Mouse (Mus musculus): ENCODE measurements around the gene Hras. TPM values are rescaled to one million over a fixed set of nuclear protein-coding genes. Genes with fewer than 3 reads are reported as not detected.

Hras gene
- polyA plus RNA-seq, 1 experiment = 84.0 TPM

DNA sequence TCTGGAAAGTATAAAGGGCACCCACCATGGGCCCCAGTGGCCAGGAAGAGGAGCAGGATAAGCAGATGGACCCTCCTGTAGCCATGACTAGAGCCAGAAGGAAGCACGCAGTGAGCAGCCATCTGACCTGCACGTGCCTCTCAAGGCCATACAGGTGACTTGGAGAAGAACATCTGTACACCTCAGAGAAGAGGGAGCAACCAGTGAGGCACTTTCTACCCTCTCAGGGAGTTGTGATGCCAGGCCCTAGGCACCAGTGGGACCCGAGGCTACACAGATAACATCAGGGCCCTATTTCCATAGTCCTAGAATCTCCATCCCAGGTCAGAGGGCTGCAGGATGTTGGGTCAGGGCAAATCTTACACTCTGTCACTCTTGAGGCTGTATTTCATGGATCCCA lies 3.6 kb downstream of the Hras start:
- H3K9me3 ChIP-seq = no peaks in the 10 kb centered on the region
- peaks cover 2% of the 10 kb centered on the region for H3K27me3 ChIP-seq (replicated peaks)
- TF ChIP-seq GATA1 (IDR thresholded peaks at IDR 0.05; ENCODE audit: borderline replicate concordance, low read length) = no peak
- TF ChIP-seq FLI1 (IDR thresholded peaks at IDR 0.05; ENCODE audit: low read length) = no peak
- no peak overlapping the region for H3K4me3 ChIP-seq (replicated peaks)
- peaks cover 58% of the 10 kb centered on the region for H3K4me1 ChIP-seq
- peaks cover 46% of the 10 kb centered on the region for H3K36me3 ChIP-seq (replicated peaks; ENCODE audit: low read length)

DNA sequence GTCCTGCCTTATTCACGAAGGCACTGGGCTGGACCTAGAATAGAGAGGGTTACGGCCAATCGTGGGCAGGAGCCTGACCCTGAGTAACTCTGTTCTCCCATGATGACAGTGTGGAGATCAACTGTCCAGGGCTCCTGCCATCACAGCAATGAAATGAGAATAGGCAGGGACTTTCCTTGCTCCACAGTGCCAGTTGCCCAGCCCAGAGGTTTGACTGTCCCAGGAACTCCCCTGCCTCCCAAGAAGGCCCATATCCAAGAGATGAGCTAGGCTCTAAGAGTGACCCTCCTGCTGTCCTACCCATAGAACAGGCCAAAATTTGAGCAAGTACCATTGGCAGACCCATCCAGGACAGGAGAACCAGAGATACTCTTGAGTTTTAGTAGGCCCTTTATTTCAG lies 5.1 kb downstream of the Hras start:
- peaks cover 46% of the 10 kb centered on the region for H3K36me3 ChIP-seq (replicated peaks; ENCODE audit: low read length)
- H3K9me3 ChIP-seq = no peaks in the 10 kb centered on the region
- H3K4me3 ChIP-seq (replicated peaks) = no peak overlapping the region
- H3K4me1 ChIP-seq = peaks cover 54% of the 10 kb centered on the region
- H3K27me3 ChIP-seq (replicated peaks) = peaks cover 6% of the 10 kb centered on the region
- no peak for TF ChIP-seq FLI1 (IDR thresholded peaks at IDR 0.05; ENCODE audit: low read length)
- TF ChIP-seq GATA1 (IDR thresholded peaks at IDR 0.05; ENCODE audit: borderline replicate concordance, low read length) = no peak

DNA sequence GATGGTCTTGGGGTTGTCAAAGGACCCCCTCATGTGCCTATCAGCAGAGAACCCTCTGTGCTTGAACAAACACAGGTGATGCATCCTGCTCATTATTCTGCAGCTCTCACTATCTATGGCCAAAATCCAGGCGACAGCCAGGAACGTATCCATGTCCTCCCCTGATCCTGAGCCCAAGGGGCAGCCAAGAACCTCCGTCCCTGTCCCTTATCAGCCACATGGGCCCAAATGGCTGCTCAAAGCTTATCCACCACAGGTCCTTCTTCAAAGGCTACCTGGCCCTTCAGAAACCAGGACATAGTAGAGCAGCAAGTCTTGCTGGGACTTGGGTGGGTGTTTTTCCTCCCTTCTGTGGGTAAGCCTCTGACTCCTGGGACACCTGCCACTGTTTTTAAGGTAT lies 5.6 kb downstream of the Hras start:
- Histone ChIP-seq H3K4me1 (peaks cover 52% of the 10 kb centered on the region), H3K4me3 (replicated peaks) (no peak overlapping the region), H3K27me3 (replicated peaks) (peaks cover 6% of the 10 kb centered on the region), H3K36me3 (replicated peaks; ENCODE audit: low read length) (peaks cover 46% of the 10 kb centered on the region), H3K9me3 (no peaks in the 10 kb centered on the region)
- no peak for TF ChIP-seq FLI1 (IDR thresholded peaks at IDR 0.05; ENCODE audit: low read length)
- TF ChIP-seq GATA1 (IDR thresholded peaks at IDR 0.05; ENCODE audit: borderline replicate concordance, low read length) = no peak

DNA sequence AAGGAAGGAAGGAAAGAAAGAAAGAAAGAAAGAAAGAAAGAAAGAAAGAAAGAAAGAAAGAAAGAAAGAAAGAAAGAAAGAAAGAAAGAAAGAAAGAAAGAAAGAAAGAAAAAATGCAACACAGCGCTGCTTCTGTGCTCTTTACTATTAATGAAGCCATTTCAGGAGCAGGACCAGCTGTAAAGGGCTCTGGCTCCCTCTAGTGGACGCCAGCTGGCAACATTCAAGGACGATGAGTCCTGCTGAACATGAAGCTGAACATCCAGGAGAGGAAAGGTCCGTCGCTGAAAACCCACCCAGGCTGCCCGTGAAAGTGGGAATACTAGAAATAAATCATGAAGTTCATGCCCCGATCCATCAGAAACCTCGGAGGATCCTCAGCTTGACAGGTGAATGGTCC lies 17.6 kb downstream of the Hras start:
- Histone ChIP-seq H3K27me3 (replicated peaks) (peaks cover 2% of the 10 kb centered on the region), H3K9me3 (no peaks in the 10 kb centered on the region), H3K4me1 (peaks cover 25% of the 10 kb centered on the region), H3K4me3 (replicated peaks) (peak overlapping the region; percentile 14), H3K36me3 (replicated peaks; ENCODE audit: low read length) (no peaks in the 10 kb centered on the region)
- TF ChIP-seq GATA1 (IDR thresholded peaks at IDR 0.05; ENCODE audit: borderline replicate concordance, low read length) = no peak
- TF ChIP-seq FLI1 (IDR thresholded peaks at IDR 0.05; ENCODE audit: low read length) = no peak

DNA sequence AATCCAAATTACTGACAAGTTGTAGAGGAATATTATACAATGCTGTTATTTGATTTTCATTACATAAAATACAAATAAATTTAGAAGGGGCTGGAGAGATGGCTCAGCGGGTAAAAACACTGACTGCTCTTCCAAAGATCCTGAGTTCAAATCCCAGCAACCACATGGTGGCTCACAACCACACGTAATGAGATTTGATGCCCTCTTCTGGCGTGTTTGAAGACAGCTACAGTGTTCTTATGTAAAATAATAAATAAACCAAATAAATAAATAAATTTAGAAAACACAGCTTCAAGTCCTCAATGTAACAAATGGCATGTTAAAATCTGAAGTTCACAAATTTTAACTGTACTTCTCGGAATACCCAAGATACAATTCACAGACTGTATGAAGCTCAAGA lies 18.7 kb downstream of the Hras start:
- no peaks in the 10 kb centered on the region for H3K36me3 ChIP-seq (replicated peaks; ENCODE audit: low read length)
- peaks cover 2% of the 10 kb centered on the region for H3K27me3 ChIP-seq (replicated peaks)
- H3K4me1 ChIP-seq = peaks cover 34% of the 10 kb centered on the region
- TF ChIP-seq GATA1 (IDR thresholded peaks at IDR 0.05; ENCODE audit: borderline replicate concordance, low read length) (no peak), FLI1 (IDR thresholded peaks at IDR 0.05; ENCODE audit: low read length) (no peak)
- H3K4me3 ChIP-seq (replicated peaks) = no peak overlapping the region
- H3K9me3 ChIP-seq = no peaks in the 10 kb centered on the region

DNA sequence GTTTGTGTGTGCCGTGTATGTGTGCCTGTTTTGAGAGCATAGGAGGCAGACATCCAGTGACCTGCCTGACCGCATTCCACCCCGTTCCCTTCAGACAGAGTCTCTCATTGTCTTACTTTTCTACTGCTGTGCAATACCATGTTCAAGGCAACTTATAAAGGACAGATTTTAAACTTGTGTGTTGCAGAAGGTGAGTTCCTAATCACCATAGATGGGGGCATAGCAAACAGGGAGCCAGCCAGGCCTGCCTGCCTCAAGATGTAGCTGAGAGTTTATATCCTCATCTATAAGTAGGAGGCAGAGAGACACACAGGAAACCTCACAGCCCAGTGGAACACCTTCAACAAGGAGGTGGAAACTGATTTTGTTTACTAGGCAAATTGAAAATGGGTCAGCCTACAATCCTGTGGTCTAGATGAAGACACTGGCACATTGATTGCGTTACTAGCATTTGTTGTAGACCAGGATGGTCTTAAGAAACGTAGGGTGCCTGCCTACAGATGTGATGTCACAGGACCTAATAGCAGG lies 20.4 kb downstream of the Hras start:
- H3K4me3 ChIP-seq (replicated peaks) = peak overlapping the region; percentile 97
- no peaks in the 10 kb centered on the region for H3K36me3 ChIP-seq (replicated peaks; ENCODE audit: low read length)
- no peaks in the 10 kb centered on the region for H3K9me3 ChIP-seq
- H3K27me3 ChIP-seq (replicated peaks) = no peaks in the 10 kb centered on the region
- peaks cover 49% of the 10 kb centered on the region for H3K4me1 ChIP-seq
- no peak for TF ChIP-seq FLI1 (IDR thresholded peaks at IDR 0.05; ENCODE audit: low read length)

DNA sequence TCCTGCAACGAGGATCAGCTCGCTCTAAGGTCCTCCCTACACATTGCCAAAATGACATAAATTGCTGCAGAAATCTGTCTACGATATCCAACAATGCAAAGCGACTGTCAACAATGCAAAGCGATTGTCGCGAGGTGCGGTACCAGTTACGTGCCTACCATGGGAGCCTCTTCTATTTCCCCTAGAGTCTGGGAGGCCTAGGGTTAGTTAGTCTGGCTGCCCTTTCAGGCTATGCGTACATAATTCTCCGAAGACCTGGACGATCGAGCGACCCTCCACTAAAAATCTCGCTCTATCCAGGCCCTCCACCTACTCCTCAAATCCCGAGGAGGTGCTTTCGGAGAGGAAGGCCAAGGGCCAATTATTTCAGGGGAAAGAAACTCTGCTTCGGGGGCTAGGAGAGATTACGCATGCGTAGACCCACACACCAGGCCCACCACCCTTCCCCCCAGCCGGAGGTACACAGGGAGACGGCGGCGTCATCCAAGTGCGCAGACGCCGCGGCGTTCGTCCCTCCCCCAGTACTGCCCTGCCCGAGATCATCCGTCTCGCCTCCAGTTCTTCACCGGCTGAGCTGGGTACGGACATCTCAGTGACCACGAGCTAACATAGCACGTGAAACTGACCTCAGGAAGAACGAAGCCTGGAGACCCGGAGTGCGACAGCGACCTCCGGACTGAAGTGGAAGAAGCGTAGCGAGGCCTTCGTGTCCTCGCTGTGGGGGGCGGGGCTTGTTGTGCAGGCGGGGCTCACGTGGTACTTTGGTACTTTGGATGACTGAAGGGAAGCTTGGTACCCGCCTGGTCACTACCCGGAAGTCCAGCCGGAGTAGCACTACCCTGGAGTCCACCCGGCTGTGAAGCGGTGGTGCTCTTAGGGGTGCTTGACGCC lies 21.4 kb downstream of the Hras start, which contains the start of gene Rnh1:
Gene Rnh1 (minus strand): TSS at position 742 of the 891 bp plus-strand sequence.
- Histone ChIP-seq H3K4me3 (replicated peaks) (peak within 1 kb of the TSS; percentile 97), H3K36me3 (replicated peaks; ENCODE audit: low read length) (no peaks in the 10 kb centered on the region), H3K4me1 (peaks cover 59% of the 10 kb centered on the region), H3K27me3 (replicated peaks) (no peaks in the 10 kb centered on the region), H3K9me3 (no peaks in the 10 kb centered on the region)
- no peak for TF ChIP-seq FLI1 (IDR thresholded peaks at IDR 0.05; ENCODE audit: low read length)
- TF ChIP-seq GATA1 (IDR thresholded peaks at IDR 0.05; ENCODE audit: borderline replicate concordance, low read length) = no peak

DNA sequence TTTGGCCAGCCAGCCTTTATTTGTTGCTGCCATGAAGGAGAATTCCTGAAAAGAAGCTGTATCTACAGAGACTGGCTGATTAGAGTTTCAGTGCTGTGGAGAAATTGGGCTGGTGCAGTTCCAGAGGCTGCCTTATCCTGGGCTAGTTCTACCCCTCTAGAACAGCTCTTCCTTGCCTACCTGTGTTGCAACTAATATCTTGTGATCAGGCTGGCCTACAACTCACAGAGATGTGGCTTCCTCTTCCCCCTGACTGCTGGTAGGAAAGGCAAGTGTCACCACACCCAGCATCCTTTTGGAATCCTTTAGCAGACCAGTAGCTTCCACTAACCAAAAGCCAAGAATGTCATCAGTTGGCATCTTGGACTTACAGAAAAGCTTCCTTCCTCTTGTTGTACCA lies 23.9 kb downstream of the Hras start:
- no peak for TF ChIP-seq FLI1 (IDR thresholded peaks at IDR 0.05; ENCODE audit: low read length)
- TF ChIP-seq GATA1 (IDR thresholded peaks at IDR 0.05; ENCODE audit: borderline replicate concordance, low read length) = no peak
- Histone ChIP-seq H3K4me3 (replicated peaks) (peak overlapping the region; percentile 31), H3K27me3 (replicated peaks) (no peaks in the 10 kb centered on the region), H3K4me1 (peaks cover 68% of the 10 kb centered on the region), H3K36me3 (replicated peaks; ENCODE audit: low read length) (peaks cover 23% of the 10 kb centered on the region), H3K9me3 (no peaks in the 10 kb centered on the region)

DNA sequence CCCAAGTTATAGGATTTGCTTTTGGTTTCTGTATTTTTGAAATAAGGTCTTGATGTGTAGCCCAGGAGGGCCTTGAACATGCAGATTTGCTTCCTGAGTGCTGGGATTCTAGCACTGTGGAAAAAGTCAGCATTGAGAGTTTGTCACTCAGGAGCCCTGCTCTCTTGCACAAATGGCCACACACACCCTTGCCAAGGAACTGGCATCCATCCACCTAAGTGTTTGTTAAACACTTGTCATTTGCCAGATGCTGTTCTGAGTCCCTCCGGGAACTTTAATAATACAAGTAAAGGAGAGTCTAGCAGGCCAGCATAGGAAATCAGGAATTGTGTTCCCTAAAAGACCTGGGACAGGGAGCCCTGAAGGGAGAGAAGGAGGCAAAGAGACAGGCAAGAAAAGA lies 24.5 kb downstream of the Hras start:
- Histone ChIP-seq H3K9me3 (no peaks in the 10 kb centered on the region), H3K4me1 (peaks cover 73% of the 10 kb centered on the region), H3K4me3 (replicated peaks) (peak overlapping the region; percentile 38), H3K36me3 (replicated peaks; ENCODE audit: low read length) (peaks cover 29% of the 10 kb centered on the region), H3K27me3 (replicated peaks) (no peaks in the 10 kb centered on the region)
- no peak for TF ChIP-seq GATA1 (IDR thresholded peaks at IDR 0.05; ENCODE audit: borderline replicate concordance, low read length)
- TF ChIP-seq FLI1 (IDR thresholded peaks at IDR 0.05; ENCODE audit: low read length) = no peak

DNA sequence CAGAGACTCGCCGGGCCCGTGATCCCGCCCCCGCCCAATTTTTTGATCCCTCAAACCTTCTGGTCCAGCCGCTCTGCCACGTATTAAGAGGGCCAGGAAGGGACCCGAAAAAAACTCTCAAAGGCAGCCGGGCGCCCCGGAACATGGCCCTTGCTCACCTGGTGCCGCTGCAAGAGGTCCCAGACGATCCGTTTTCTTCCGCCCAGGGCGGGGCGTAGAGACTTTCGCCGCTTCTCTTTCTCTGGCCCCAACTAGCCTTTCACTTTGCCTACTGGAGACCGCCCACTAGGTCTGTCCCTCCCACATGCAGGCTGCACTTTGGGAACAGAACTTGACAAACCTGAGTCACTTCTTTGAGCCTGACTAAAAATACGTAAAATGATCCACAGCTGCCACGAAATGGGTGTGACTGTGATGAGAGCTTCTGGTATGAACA lies 25.3 kb downstream of the Hras start:
- Histone ChIP-seq H3K4me3 (replicated peaks) (peak overlapping the region; percentile 94), H3K27me3 (replicated peaks) (no peaks in the 10 kb centered on the region), H3K9me3 (no peaks in the 10 kb centered on the region), H3K4me1 (peaks cover 76% of the 10 kb centered on the region), H3K36me3 (replicated peaks; ENCODE audit: low read length) (peaks cover 36% of the 10 kb centered on the region)
- no peak for TF ChIP-seq FLI1 (IDR thresholded peaks at IDR 0.05; ENCODE audit: low read length)
